Mouse (Mus musculus): ENCODE data around the gene Slc22a5.
"Not testable (repeated sequence)": the region's sequence is repeated elsewhere in the genome, so short reads cannot be mapped to it uniquely, and the experiment has no call there.

The Slc22a5 gene

DNA sequence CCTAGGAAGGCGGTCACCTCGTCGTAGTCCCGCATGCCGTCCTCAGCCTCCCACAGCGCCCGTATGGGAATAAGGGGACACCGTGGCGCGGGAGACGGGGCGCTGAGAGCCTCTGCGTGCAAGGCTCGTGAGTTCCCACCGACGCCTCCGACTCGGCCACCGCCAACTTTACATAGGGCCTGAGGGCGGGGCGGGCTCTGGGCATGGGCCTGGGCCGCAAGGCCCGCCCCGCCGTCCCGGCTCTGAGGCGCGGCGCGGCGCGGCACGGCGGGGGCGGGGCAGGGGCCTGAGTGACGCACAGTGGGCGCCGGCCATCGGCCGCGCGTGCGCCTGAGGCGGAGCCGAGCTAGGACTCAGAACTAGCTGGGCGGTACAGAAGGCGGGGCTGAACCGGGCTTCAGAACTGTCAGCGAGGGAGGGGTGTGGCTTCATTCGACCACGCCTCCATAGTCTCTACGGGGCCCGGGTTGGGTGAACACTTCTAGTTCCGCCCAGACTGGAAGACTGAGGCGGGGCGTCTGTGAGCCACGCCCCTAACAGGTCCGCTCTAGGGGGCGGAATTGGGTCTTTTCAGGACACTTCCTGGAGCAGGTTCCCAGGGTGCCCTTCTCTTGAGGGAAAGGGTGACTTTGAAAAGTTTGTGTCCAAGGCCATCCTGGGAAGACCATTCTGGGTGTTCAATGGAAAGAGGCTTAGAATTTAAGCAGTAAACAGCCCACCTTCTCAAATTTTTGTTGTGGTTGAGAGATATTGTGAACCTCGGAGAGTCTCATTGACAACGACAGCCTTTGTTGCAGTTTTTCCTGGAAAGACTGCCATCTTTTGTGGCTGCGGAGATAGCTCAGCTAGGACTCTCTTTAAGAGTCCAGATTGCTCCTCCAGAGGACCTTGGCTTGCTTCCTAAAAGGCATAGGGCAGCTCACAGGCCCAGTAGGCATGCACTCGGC is at the start of gene Slc22a5:
Slc22a5 (minus strand) TSS at position 156 of the 947 bp plus-strand sequence.
- peak; percentile 99 for DNase-seq

DNA sequence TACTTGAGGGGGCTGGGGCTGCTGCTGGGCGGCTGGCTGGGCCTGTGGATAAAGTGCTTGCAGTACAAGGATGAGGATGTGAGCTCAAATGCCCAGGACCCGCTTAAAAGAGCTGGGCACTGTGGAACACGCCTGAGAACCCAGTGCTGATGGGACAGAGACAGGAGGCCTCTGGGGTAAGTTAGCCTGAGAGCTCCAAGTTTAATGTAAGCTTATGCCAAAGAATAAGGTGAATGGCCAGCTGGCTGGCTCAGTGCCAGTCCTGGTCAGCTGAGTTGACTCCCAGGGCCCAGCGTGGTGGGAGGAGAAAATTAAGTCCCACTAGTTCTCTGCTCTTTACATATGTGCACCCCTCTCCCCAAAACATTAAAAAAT is 40.5 kb upstream of the Slc22a5 start:
- DNase-seq: not testable (repeated sequence)

DNA sequence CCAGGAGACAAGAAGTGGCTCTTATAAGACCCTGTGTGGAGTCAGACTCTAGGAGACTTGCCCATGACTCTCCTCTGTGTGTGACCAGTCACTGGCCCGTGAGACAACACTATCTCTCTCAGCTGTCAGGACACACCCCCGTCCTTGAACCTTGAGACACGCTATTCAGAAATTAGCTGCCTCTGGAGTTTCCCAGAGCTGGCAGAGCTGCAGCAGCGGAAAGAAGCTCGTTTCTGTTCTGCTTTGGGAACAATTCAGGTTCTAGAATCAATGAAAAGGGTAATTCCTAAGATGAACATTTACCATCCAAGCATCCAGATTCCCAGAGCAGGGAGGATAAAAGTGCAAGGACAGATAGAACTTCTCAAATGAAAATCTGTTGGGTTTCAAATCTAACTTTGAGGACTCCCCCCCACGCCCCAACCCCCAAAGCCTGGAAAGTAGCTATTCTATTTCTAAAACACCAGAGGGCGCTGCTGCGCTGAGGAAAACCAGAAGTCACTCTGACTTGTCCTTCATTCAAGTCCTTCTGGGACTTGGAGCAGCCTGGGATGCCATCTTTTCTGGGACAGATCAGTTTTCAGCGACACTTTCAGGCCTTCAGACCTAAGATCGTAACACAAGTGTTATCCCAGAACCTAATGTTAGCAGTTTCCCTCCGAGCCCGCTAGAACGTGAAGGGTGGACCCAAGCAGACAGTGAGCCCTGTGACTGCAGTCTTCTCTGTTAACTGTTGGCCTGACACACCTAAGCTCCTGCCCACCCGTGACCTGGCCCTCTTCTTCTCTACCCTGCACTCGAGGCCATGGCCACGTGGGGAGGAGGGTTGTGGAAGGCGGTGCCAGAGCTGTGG is 39.9 kb upstream of the Slc22a5 start:
- peak; percentile 42 for DNase-seq

DNA sequence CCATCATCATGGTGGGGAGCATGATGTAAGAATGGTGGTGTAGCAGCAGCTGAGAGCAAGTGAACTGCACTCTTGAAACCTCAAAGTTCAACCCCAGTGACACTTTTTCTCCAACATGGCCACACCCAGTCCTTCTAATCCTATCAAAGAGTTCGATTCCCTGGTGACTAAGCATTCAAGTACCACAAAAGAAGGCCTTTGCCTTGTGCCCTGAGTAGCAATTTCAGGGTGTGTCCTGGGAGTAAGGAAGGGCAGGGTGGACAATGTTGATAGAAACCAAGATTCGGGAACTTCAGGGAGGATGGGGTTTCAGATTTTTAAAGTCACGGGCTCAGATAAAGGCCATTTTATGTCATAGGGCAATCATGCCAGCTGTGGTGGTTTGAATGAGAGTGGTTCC is 38.3 kb upstream of the Slc22a5 start:
- DNase-seq: no peak

DNA sequence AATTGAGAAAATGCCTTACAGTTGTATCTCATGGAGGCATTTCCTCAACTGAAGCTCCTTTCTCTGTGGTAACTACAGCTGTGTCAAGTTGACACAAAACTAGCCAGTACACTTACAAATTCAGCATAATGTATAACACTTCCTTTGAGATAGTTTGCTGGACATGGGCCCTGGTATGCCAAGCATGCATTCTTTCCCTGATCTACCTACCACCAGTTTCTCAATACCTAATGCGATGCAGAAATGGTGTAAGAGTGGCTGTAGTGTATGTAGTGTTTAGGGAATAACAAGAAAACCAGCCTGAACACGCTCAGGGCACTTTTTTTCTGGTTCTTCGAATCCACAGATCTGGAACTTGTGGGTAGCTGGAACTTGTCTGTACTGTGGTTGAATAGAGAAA is 37.1 kb upstream of the Slc22a5 start:
- no peak for DNase-seq

DNA sequence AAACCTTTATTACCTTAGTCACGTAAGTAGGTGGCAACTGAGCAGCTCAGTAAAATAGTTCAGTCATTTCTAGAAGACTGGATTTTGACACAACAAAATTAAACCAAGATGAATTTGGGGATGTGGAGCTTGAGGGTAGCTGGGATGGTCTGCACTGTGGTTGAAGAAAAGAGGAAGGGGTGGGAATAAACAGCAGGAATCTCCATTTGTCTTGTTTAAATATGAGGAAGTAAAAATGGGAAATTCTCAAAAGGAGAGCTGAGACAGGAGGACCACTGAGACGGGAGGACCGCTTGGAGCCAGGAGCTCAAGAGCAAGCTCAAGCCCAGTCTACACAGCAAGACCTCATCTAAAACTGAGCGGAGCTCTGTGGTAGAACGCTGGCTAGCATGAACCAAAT is 34.8 kb upstream of the Slc22a5 start:
- no peak for DNase-seq

DNA sequence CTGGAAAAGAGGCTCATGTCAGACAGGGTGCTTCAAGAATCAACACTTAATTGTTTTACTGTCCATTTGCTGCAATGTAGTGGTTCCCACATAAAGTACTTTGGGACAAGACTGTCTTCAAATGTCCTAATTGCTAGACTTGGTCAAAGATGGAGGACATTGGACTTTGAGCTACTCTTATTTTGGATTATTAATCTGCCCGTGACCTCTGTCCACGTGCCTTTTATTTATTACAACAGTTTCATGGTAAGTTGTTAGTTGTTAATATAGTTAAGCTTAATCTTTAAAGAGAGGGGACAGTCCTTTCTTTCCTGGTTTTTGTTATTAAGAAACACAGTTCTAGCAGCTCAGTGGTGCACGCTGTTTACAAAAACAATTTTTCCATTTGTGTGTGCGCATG is 27.4 kb upstream of the Slc22a5 start:
- DNase-seq: no peak

DNA sequence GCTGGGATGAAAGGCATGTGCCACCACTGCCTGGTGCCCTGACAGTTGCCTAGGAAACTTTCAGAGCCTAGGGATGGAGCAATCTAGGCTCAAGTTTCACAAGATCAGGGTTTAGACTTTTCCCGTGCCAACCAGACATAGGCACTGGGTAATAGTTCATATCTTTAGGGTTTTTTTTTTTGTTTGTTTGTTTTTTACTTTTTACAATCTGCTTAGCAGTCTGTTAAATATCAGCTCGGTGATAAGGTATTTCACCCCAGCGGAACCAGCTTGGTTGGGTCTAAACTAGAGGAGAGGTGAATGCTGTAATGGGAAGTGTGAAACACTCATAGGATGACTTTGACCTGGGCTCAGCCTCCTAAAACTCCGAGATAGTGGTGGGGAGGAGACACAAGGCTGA is 19.6 kb upstream of the Slc22a5 start:
- no peak for DNase-seq

DNA sequence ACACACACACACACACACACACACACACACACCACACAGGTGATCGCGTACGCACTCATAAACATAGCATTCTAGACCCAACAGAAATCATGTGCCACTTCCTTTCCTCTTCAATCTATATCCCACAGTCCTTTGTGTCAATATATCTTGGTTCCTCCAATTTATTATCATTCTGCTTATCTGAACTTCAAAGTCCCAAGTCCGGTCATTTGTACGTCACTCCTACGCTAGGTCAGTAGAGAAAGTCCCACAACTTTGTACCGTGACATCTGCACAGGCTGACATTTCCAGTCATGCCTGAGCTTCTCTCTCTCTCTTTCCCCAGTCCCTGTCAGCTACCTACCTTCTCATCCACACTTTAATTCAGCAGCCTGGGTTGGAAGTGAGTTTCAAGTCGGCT is 17.2 kb upstream of the Slc22a5 start:
- DNase-seq: no peak

DNA sequence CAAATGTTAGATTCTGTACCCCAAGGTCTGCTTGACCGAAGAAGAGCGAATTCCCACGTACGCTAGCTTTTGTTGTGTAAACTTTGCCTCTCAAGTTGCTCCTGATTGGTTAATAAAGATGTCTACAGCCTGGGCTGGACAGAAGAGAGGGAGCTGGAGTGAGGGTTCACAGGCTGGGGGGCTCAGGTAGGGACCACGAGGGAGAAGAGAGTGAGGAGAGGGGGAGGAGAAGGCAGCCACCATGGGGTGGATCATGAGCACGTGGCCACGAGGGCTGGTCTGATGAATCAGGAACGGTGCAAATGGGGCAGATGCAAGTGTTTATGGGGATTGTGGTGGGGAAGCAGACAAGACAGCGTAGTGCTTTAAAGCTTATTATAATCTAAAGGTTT is 13.1 kb upstream of the Slc22a5 start:
- DNase-seq: no peak

DNA sequence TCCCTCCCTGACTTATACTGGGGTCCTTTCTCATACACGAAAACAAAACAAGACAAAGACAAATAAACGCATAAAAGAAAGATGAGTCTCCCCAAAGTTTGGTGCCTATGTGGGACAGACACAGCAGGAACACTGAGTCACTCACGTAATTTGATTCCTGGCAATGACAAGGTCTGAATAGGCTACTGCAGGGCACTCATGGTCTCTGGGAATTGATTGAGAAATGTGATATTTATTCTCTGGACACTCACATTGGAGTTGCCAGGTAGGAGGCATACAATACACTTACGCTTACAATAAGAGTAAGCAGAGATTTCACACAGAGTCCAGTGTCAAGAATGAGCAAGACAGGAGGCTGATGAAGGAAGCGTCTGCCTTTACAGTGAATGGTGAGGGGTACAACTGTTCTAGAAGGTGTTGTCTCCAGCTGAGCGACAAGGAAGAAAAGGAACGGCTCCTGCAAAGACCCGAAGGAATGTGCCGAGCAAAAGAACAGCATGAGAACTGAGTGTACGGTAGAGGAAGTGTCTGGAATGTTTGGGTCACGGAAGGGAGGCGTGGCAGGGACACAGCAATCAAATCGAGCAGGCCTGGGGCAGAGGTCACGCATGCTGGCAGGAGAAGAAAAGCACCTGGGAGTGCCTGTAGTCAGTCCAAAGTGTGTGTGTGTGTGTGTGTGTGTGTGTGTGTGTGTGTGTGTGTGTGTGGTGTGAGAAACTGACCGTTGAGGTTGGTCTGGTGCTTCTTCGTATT is 12.5 kb upstream of the Slc22a5 start:
- no peak for DNase-seq

DNA sequence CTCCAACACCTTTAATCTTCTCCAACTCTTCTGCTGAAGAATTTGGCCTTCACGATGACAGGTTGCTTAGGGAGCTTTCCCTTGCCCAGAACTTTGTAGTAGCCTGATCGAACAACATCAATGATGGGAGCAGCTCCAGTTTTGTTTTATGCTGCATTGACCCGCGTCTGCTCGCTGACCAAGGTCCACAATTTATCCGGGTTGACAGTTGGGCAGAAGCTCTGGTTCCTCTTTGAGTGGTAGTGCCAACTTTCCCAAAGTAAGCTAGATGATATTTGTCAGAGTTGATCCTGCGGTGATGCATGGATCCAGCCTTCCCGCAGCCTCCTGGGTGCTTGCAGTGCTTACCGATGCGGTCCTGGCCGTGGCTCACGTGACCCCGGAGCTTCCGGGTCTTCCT is 11.3 kb upstream of the Slc22a5 start:
- DNase-seq: no peak

DNA sequence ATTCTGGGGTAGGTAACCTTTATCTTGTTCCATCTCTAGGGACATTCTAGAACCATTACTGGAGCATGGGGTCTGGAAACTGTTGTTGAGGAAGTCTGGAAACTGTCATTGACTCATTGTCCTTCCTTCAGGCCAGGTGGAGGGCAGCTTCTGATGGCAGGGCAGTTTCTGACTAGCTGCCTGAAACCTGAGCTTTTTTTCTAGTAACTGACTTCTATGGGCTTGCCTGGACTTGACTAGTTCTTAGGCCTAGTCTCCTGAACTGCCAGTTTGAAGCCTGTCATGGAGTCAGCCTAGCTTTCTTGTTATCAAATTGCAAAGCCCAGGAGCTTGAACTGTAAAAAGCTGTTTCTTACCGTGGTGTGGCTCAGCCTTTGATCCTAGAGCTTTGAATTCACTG is 9.5 kb upstream of the Slc22a5 start:
- no peak for DNase-seq

DNA sequence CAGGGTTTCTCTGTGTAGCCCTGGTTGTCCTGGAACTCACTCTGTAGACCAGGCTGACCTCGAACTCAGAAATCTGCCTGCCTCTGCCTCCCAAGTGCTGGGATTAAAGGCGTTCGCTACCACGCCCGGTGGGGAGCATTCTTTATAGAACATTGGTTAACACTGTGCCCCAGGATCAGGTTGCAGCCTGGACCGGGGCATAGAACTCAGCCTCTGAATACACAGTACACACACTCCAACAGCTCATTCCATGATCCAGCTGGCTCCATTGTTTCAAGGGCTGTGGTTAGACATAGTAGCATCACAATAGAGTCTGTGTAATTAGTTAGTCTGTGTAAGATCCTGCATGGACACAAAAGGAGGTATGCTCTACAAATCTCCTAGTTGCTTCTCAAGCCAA is 8.5 kb upstream of the Slc22a5 start:
- no peak for DNase-seq

DNA sequence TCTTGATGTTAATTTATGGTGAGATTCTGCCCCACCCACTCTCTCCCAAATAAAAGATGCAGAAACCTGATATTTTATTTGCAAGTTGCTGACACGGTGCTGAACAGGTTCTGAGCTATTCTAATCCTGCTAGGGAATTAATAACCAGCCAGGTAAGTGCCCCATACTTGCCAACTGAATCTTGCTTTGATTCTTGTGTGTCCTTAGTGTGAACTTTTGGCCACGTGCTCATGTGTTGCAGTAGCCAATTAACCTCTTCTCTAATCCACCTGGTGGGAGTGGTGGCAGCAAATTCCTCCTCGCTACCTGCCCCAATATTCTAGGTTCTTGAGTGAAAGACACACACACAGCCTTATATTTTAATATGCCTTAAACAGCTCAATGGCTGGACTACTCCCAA is 7.5 kb upstream of the Slc22a5 start:
- DNase-seq: no peak

DNA sequence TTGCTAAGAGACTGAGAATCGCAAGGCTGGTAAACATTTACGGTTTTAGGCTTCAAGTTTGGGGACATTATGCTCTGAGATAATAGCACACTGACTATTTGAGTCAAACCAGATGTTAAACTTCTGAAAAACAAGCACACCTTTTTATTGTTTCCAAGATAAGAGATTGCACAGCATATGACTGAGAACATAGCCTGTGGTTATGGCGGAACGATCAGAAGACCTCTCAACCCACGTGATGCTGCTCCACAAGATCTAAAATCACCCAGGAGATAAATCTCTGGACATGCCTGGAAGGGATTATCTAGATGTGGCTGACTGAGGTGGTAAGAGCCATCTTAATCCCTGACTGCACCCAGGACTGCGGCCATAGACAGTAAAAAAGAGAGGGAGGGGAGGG is 5.5 kb upstream of the Slc22a5 start:
- no peak for DNase-seq

DNA sequence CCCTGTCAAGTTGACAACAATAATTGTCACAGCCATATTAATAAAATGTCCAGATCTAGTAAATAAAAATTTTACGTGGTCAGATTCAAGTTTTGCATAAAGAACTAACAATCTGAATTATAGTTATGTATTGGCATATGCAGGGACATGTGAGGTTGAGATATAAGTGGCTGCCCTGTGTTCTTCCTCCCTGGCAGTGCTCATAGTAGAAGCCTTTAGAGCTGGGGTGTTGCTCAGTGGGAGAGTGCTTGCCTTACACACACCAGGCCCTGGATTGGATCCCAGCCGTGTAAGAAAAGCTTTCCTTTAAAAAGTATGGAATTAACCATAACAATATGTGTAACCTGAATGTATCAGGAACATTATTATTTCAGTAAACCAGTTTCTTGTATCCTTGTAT is 2.0 kb upstream of the Slc22a5 start:
- no peak for DNase-seq

DNA sequence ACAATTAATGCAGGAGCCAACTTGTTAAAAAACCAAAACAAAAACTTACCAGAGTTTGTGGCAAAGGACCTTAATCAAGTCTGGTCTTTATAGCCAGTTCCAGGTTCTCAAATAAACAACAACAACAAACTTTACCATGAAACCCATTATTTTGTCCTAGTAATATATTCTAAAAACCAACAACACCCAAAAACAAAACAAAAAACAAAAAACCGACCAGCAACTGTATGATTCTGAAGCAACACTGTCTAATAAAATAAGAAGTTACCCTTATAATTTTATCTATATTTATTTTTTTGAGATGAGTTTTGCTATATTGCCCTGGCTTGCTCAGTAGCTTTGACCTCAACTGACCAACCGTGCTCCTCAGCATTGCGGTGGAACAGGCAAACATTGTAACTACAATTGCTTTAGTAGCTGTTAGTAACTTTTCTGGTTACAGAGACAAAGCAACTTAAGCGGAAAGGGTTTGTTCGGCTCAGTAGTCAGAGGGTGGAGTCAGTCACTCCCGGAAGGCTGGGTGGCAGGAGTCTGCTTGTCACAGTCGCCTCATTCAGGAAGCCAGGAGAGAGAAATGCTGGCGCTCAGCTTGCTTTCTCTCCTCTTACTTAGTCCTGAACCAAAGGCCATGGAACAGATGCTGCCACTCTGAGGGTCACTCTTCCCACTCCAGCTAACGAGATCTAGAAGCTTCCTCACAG is 1.4 kb upstream of the Slc22a5 start:
- no peak for DNase-seq

DNA sequence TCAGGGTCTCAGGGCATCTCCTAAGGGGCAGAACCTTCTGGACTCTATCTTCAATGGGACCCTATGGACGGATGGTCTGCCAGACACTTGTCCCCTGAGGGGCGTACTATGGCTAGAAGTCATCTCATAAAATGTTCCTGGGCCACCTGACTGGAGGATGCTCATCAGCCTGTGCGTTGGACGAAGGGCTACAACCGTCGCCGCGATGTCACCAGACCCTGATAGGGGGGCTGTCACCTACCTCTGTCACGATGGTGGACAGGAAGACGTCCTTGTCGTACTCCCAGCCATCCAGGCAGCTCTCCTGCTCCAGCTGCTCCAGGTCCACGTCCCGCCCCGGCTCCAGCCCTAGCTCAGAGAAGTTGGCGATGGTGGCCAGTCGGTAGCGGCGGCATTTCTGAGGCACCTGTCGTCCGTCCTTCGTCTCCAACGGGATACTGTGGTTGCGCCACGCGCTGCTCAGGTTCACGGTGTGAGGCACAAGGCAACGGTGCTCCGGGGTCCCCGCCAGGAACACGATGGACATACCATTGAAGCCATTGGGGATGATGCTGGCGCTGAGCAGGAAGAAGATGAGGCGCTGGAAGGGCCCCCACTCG is 455 bp downstream of the Slc22a5 start:
- DNase-seq: no peak

DNA sequence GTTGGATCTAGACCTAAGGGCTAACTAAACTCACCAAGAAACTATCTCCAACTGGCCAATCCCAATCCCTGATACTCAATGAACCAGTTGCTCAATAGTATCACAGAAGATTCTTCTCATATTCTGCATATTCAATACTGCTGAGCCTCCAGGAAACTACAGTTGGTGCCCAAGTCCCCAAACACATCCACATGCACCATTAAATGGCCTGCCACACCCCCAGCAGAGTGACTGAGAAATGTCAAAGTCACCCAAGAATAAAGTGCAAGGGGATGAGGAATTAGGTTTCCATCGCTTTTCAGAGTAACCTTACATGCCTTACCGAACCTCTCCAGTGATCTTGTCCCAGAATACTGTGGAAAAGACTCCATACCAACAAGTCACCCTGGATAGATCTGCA is 1.2 kb downstream of the Slc22a5 start:
- DNase-seq: no peak

DNA sequence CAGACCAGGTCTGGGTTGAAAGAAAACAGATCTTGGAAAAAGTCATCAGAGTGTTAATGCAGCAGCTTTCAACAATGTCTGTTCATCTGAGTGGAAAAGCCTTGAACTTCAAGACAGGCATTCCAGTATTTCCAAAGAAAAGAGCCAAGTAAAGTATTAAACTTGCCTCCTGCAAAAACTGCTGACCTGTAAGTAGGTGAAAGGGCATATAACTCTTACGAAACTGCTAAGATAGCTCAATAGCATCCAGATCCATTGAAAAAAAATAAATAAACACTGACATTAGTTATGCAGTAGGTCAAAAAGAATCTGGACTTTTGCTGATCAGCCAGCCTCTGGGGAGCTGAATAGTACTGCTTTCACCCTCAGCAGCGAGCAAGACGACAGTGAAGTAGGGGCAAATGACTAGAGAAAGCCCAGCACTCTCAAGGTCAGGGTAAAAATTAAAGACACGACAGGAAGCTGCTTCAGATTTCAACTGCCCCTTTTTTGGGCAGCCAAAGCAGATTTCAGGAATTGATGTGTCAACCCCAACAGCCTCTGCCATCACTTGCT is 2.3 kb downstream of the Slc22a5 start:
- DNase-seq: no peak

DNA sequence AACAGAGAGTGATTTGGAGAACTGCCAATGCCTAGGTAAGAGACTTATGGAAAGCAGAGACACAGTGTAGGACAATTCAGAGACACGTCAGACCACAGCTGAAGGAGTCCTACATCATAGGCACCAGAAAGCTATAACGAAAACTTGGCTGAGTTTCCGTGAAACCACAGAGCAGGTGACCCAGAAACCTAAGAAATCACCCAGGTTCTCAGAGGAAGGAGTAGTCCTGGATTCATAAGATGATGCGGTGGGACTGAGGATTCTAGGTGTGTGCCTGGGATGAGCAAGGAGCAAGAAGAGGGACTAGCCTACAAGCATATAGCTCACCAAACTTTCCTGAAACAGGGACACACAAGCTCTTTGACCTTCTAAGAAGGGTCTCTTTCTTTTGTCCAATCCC is 3.2 kb downstream of the Slc22a5 start:
- no peak for DNase-seq
